Mouse (Mus musculus): Measurements from ENCODE around the gene Aoc3. TPM values are rescaled to one million over a fixed set of nuclear protein-coding genes. Genes with fewer than 3 reads are reported as not detected.
"Not testable (repeated sequence)": the region's sequence is repeated elsewhere in the genome, so short reads cannot be mapped to it uniquely, and the experiment has no call there.

Gene Aoc3
- polyA plus RNA-seq, 1 experiment from 2014 or later: not detected

DNA sequence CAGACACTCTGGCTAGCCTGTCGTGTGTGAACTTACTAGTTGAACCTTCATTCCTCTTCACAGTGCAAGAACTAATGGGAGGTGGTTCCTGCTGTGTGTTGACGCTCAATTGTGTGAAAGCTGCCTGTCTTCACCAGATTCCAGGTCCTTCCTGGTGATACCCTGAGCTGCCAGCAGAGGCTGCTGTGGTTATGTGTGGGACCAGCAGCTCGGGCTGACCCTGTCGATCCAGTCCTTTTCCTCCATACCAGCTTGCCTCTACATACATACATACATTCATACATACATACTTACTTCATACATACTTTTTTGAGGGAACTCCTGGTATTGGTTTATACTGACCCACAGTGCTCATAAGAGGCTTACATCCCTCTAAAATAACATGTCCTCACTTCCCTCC, 6.8 kb upstream of the Aoc3 start:
- no peaks in the 10 kb centered on the region for H3K9me3 ChIP-seq (ENCODE audit: control insufficient read depth, low read length)
- no peak overlapping the region for H3K27ac ChIP-seq (ENCODE audit: low read depth, low read length)
- 25% methylated on average over 4 of the region's 4 CpGs for WGBS
- H3K36me3 ChIP-seq (ENCODE audit: control insufficient read depth, insufficient read depth, low read length): peaks cover 13% of the 10 kb centered on the region
- H3K4me3 ChIP-seq (ENCODE audit: low read depth, low read length): no peak overlapping the region
- peak; percentile 77 for DNase-seq (ENCODE audit: low spot score)
- H3K9ac ChIP-seq (ENCODE audit: low read length): no peak overlapping the region
- no peaks in the 10 kb centered on the region for H3K27me3 ChIP-seq (ENCODE audit: control insufficient read depth, insufficient read depth, low read length)
- H3K4me1 ChIP-seq (ENCODE audit: control insufficient read depth, insufficient read depth, low read length): no peaks in the 10 kb centered on the region
- no peak overlapping the region for H3K4me2 ChIP-seq (ENCODE audit: low read depth)
- no peak for ATAC-seq (ENCODE audit: insufficient read depth, low FRiP score, low TSS enrichment)

DNA sequence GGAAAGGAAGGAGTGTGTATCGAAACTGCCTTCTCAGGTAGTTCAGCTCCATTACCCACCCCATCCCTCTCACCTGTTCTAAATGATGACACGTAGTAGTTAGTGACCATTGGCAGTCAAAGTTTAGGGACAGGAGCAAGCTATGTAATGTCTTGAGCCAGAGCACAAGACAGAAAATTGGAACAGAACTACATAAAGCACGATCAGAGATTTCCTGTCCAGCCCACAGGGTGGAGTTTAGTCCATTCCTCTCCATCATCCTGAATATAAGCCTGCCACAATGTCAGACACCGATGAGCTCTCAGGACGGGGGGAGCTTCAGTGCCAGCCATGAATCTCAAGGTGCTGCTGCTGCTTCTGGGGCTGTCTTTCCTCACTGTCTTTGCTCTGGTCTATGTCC, 5.6 kb upstream of the Aoc3 start, which contains the start of gene Aoc2:
Gene Aoc2, plus strand, starts transcription at position 301 of the 400 bp plus-strand sequence.
- H3K4me1 ChIP-seq (ENCODE audit: control insufficient read depth, insufficient read depth, low read length): no peaks in the 10 kb centered on the region
- H3K9ac ChIP-seq (ENCODE audit: low read length): no peak within 1 kb of the TSS
- H3K27ac ChIP-seq (ENCODE audit: low read depth, low read length): no peak within 1 kb of the TSS
- no peaks in the 10 kb centered on the region for H3K27me3 ChIP-seq (ENCODE audit: control insufficient read depth, insufficient read depth, low read length)
- WGBS: 96% methylated on average over 5 of the region's 5 CpGs
- no peak for DNase-seq (ENCODE audit: low spot score)
- ATAC-seq (ENCODE audit: insufficient read depth, low FRiP score, low TSS enrichment): no peak
- H3K36me3 ChIP-seq (ENCODE audit: control insufficient read depth, insufficient read depth, low read length): peaks cover 13% of the 10 kb centered on the region
- no peak within 1 kb of the TSS for H3K4me2 ChIP-seq (ENCODE audit: low read depth)
- H3K4me3 ChIP-seq (ENCODE audit: low read depth, low read length): no peak within 1 kb of the TSS
- no peaks in the 10 kb centered on the region for H3K9me3 ChIP-seq (ENCODE audit: control insufficient read depth, low read length)

DNA sequence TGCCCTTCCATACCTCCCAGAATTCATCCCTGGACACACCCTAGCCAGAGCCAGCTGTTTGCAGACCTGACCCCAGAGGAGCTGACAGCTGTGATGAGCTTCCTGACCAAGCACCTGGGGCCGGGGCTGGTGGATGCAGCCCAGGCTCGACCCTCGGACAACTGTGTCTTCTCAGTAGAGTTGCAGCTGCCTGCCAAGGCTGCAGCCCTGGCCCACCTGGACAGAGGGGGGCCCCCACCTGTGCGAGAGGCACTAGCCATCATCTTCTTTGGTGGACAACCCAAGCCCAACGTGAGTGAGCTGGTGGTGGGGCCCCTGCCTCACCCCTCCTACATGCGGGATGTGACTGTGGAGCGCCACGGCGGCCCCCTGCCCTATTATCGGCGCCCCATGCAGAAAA, 5.2 kb upstream of the Aoc3 start:
- H3K27me3 ChIP-seq (ENCODE audit: control insufficient read depth, insufficient read depth, low read length); H3K36me3 ChIP-seq (ENCODE audit: control insufficient read depth, insufficient read depth, low read length); ATAC-seq (ENCODE audit: insufficient read depth, low FRiP score, low TSS enrichment); H3K4me1 ChIP-seq (ENCODE audit: control insufficient read depth, insufficient read depth, low read length); DNase-seq (ENCODE audit: low spot score); H3K4me3 ChIP-seq (ENCODE audit: low read depth, low read length); H3K4me2 ChIP-seq (ENCODE audit: low read depth); H3K27ac ChIP-seq (ENCODE audit: low read depth, low read length); H3K9me3 ChIP-seq (ENCODE audit: control insufficient read depth, low read length); H3K9ac ChIP-seq (ENCODE audit: low read length): not testable (repeated sequence)
- WGBS: 93% methylated on average over 11 of the region's 11 CpGs

DNA sequence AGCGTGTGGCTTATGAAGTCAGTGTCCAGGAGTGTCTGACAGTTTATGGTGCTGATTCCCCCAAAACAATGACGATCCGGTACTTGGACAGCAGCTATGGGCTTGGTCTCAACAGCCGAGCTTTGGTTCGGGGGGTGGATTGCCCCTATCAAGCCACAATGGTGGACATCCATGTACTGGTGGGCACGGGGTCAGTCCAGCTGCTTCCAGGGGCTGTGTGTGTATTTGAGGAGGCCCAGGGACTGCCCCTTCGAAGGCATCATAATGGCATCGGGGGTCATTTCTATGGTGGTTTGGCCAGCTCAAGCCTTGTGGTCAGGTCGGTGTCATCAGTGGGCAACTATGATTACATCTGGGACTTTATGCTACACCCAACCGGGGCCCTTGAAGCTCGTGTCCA, 4.3 kb upstream of the Aoc3 start:
- H3K36me3 ChIP-seq (ENCODE audit: control insufficient read depth, insufficient read depth, low read length): peaks cover 7% of the 10 kb centered on the region
- 89% methylated on average over 11 of the region's 11 CpGs for WGBS
- no peak overlapping the region for H3K4me2 ChIP-seq (ENCODE audit: low read depth)
- no peak overlapping the region for H3K27ac ChIP-seq (ENCODE audit: low read depth, low read length)
- H3K4me3 ChIP-seq (ENCODE audit: low read depth, low read length): no peak overlapping the region
- H3K9me3 ChIP-seq (ENCODE audit: control insufficient read depth, low read length): no peaks in the 10 kb centered on the region
- ATAC-seq (ENCODE audit: insufficient read depth, low FRiP score, low TSS enrichment): no peak
- DNase-seq (ENCODE audit: low spot score): no peak
- H3K9ac ChIP-seq (ENCODE audit: low read length): no peak overlapping the region
- H3K4me1 ChIP-seq (ENCODE audit: control insufficient read depth, insufficient read depth, low read length): no peaks in the 10 kb centered on the region
- H3K27me3 ChIP-seq (ENCODE audit: control insufficient read depth, insufficient read depth, low read length): no peaks in the 10 kb centered on the region

DNA sequence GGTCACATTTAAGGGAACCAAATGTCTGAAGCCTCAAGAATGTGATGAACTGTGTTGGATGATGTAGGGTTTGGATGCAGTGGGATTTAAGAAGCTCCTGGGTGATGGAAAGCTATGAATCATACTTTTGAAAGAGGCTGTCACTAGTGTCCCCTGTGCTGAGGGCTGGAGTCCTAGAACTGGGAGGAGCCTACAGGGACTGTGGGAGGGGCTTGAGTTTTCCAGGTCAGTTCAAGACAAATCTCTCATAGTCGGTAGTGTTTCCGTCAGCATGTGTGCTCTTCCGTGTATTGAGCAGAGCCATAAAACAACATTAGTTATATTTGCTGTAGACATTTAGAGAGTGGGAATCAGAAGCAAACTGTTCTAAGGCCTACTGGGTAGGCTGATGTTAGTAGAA, 3.1 kb upstream of the Aoc3 start:
- DNase-seq (ENCODE audit: low spot score) (no peak), ATAC-seq (ENCODE audit: insufficient read depth, low FRiP score, low TSS enrichment) (no peak)
- H3K27ac ChIP-seq (ENCODE audit: low read depth, low read length): no peak overlapping the region
- no peaks in the 10 kb centered on the region for H3K9me3 ChIP-seq (ENCODE audit: control insufficient read depth, low read length)
- no peaks in the 10 kb centered on the region for H3K4me1 ChIP-seq (ENCODE audit: control insufficient read depth, insufficient read depth, low read length)
- H3K27me3 ChIP-seq (ENCODE audit: control insufficient read depth, insufficient read depth, low read length): no peaks in the 10 kb centered on the region
- no peak overlapping the region for H3K4me2 ChIP-seq (ENCODE audit: low read depth)
- no peak overlapping the region for H3K9ac ChIP-seq (ENCODE audit: low read length)
- peaks cover 6% of the 10 kb centered on the region for H3K36me3 ChIP-seq (ENCODE audit: control insufficient read depth, insufficient read depth, low read length)
- no peak overlapping the region for H3K4me3 ChIP-seq (ENCODE audit: low read depth, low read length)
- 54% methylated on average over 3 of the region's 3 CpGs for WGBS

DNA sequence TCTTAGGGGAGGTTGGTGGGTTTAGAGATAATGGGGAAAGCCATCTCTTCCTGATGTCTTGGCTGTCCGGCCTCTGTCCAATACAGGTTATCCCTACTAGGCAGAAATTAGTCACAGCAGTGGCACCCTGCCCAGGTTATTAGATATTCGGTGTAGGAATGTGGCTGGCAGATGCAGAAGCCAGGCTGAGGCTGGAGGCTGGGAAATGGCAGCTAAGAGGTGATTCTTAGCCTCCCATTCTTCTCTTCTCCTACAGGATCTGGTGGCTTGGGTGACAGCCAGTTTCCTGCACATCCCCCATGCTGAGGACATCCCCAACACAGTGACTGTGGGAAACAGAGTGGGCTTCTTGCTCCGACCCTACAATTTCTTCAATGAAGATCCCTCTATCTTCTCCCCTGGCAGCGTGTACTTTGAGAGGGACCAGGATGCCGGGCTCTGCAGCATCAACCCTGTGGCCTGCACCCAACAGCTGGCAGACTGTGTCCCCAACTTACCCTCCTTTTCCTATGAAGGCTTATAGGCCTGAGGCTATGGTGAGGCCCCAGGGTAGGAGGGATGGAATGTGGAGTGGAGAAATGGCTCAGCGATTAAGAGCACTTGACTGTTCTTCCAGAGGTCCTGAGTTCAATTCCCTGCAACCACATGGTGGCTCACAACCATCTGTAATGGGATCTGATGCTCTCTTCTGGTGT, 1.3 kb upstream of the Aoc3 start:
- H3K27ac ChIP-seq (ENCODE audit: low read depth, low read length): no peak overlapping the region
- H3K36me3 ChIP-seq (ENCODE audit: control insufficient read depth, insufficient read depth, low read length): peaks cover 4% of the 10 kb centered on the region; the same call in 1 of the 2 replicates
- no peaks in the 10 kb centered on the region for H3K9me3 ChIP-seq (ENCODE audit: control insufficient read depth, low read length)
- H3K4me3 ChIP-seq (ENCODE audit: low read depth, low read length): no peak overlapping the region
- H3K9ac ChIP-seq (ENCODE audit: low read length): no peak overlapping the region
- 77% methylated on average over 6 of the region's 6 CpGs for WGBS
- no peak for DNase-seq (ENCODE audit: low spot score)
- no peak for ATAC-seq (ENCODE audit: insufficient read depth, low FRiP score, low TSS enrichment)
- H3K4me2 ChIP-seq (ENCODE audit: low read depth): no peak overlapping the region
- H3K27me3 ChIP-seq (ENCODE audit: control insufficient read depth, insufficient read depth, low read length): no peaks in the 10 kb centered on the region
- H3K4me1 ChIP-seq (ENCODE audit: control insufficient read depth, insufficient read depth, low read length): 0 out of 2 replicates have a peak, but pooled peaks cover 3% of the 10 kb centered on the region

DNA sequence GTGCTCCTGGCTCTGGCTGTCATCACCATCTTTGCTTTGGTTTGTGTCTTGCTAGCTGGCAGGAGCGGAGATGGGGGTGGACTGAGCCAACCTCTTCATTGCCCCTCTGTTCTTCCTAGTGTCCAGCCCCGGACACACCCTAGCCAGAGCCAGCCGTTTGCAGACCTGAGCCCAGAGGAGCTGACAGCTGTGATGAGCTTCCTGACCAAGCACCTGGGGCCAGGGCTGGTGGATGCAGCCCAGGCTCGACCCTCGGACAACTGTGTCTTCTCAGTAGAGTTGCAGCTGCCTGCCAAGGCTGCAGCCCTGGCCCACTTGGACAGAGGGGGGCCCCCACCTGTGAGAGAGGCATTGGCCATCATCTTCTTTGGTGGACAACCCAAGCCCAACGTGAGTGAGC, 556 bp downstream of the Aoc3 start:
- not testable (repeated sequence) for ATAC-seq (ENCODE audit: insufficient read depth, low FRiP score, low TSS enrichment); H3K27me3 ChIP-seq (ENCODE audit: control insufficient read depth, insufficient read depth, low read length); DNase-seq (ENCODE audit: low spot score); H3K27ac ChIP-seq (ENCODE audit: low read depth, low read length); H3K9me3 ChIP-seq (ENCODE audit: control insufficient read depth, low read length); H3K4me3 ChIP-seq (ENCODE audit: low read depth, low read length); H3K9ac ChIP-seq (ENCODE audit: low read length); H3K36me3 ChIP-seq (ENCODE audit: control insufficient read depth, insufficient read depth, low read length); H3K4me2 ChIP-seq (ENCODE audit: low read depth); H3K4me1 ChIP-seq (ENCODE audit: control insufficient read depth, insufficient read depth, low read length)
- WGBS: 77% methylated on average over 4 of the region's 6 CpGs

DNA sequence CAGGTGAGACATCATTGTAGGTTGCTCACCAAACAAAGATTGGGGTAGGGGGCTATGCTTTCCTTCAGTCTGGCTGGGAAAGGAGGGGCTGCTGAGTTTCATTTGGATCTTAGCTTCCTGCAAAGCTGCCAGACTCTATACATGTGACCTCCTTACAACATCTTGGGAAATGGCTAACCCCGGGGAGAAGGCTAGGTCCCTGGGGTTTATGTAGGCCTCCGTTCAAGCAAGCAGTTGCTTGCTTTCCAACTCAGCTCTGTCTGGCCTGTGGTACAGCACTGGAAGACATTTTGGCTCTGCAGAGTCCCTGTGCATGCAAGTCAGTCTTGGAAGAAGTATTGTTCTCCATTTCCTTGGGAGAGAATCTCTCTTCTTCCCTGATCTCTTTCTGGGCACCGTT, 2.1 kb downstream of the Aoc3 start:
- no peak overlapping the region for H3K27ac ChIP-seq (ENCODE audit: low read depth, low read length)
- no peak overlapping the region for H3K4me2 ChIP-seq (ENCODE audit: low read depth)
- DNase-seq (ENCODE audit: low spot score) (no peak), ATAC-seq (ENCODE audit: insufficient read depth, low FRiP score, low TSS enrichment) (no peak)
- H3K27me3 ChIP-seq (ENCODE audit: control insufficient read depth, insufficient read depth, low read length): no peaks in the 10 kb centered on the region
- H3K4me3 ChIP-seq (ENCODE audit: low read depth, low read length): no peak overlapping the region
- H3K36me3 ChIP-seq (ENCODE audit: control insufficient read depth, insufficient read depth, low read length): no peaks in the 10 kb centered on the region
- no peaks in the 10 kb centered on the region for H3K9me3 ChIP-seq (ENCODE audit: control insufficient read depth, low read length)
- WGBS: 80% methylated on average over 3 of the region's 3 CpGs
- H3K4me1 ChIP-seq (ENCODE audit: control insufficient read depth, insufficient read depth, low read length): peaks cover 10% of the 10 kb centered on the region; the same call in 1 of the 2 replicates
- no peak overlapping the region for H3K9ac ChIP-seq (ENCODE audit: low read length)

DNA sequence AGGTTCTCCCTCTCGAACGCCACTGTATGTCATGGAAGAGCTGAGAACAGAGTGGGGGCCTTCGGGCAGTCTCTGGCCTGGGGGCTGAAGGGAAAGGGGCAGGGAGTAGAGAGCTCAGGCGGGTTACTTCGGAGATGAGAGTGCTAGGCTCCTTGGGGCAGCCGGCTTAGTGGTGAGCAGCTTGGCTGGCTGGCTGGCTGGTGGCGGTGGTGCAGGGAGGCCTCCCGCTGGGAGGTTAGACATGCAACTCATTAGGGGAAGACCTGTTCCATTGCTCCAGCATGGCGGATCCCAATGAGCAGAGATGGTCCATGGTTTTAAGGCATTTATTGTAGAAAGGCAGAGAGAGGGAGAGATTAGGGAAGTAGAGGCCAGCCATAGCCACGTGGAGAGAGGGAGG, 3.6 kb downstream of the Aoc3 start:
- Histone ChIP-seq H3K9me3 (ENCODE audit: control insufficient read depth, low read length) (no peaks in the 10 kb centered on the region), H3K9ac (ENCODE audit: low read length) (no peak overlapping the region), H3K27me3 (ENCODE audit: control insufficient read depth, insufficient read depth, low read length) (no peaks in the 10 kb centered on the region), H3K4me3 (ENCODE audit: low read depth, low read length) (no peak overlapping the region), H3K36me3 (ENCODE audit: control insufficient read depth, insufficient read depth, low read length) (no peaks in the 10 kb centered on the region), H3K4me2 (ENCODE audit: low read depth) (no peak overlapping the region), H3K27ac (ENCODE audit: low read depth, low read length) (no peak overlapping the region), H3K4me1 (ENCODE audit: control insufficient read depth, insufficient read depth, low read length) (peaks cover 14% of the 10 kb centered on the region; the same call in 1 of the 2 replicates)
- ATAC-seq (ENCODE audit: insufficient read depth, low FRiP score, low TSS enrichment): no peak
- no peak for DNase-seq (ENCODE audit: low spot score)
- 22% methylated on average over 10 of the region's 10 CpGs for WGBS

Measured in neural tube, embryonic 11.5 days (tissue).